Mouse (Mus musculus): ENCODE data around the gene Hist1h4m. TPM values are rescaled to one million over a fixed set of nuclear protein-coding genes. Genes with fewer than 3 reads are reported as not detected.
"Not testable (repeated sequence)": the region's sequence is repeated elsewhere in the genome, so short reads cannot be mapped to it uniquely, and the experiment has no call there.

Gene Hist1h4m
- total RNA-seq, 2 experiments from 2014 or later = 222 to 263 TPM

DNA sequence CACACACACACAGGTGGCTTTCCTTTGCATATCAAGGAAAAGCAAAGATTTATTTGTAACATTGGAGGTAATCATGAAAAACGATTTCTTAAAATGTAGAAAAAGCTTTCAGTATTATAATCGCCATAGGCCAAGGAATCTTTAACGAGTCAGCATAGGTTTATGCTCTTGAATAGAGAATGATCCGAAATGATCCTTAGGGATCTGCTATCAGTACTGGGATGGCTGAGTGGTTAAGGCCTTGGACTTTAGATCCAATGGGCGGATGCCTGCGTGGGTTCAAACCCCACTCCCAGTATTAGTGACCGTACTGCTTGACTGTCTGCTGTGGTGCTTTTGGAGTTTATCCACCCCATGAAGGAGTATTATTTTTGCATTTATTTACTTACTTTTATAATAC is 16.0 kb upstream of the Hist1h4m start:
- no peak for DNase-seq (ENCODE audit: low spot score in 2 of 2)
- intact Hi-C loops (cut with DNase I) = no loop called here

DNA sequence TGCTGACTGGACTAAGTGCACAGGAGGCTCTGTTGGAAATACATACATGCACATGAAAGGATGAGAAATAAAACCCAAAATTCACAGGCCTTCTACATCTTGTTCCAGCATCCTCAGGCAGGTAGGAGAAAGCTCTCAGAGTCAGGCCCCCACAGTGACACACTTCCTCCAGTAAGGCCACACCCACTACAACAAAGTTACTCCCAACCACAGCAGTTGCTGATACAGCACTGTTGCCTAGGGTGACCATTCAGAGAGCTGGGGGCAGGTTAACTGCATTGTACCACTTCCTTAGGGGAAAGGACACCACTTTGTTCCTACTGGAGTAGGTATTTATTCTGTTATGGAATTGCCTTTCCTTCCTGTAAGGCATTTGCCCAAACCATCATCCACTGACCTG is 14.4 kb upstream of the Hist1h4m start:
- intact Hi-C loops (cut with DNase I); DNase-seq (ENCODE audit: low spot score in 2 of 2): not testable (repeated sequence)

DNA sequence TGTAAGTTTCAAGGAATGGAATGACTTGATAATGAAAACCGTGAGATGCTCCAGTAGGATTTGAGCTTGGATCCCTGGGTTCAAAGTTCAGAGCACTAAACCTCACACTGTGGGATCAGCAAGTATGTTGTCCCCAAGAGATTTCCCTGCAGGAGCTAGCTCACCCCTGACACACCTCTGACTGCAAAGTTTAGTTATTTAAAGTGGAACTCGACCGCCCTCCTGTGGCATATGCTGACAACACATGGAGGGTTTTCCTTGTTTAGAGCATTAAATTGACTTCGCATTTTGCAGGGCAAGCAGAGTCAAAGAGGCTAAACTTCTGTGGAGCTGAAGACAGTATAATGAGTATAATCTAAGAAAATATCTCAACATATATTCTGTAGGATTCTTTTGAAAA is 8.5 kb upstream of the Hist1h4m start:
- DNase-seq (ENCODE audit: low spot score in 2 of 2); intact Hi-C loops (cut with DNase I): not testable (repeated sequence)

DNA sequence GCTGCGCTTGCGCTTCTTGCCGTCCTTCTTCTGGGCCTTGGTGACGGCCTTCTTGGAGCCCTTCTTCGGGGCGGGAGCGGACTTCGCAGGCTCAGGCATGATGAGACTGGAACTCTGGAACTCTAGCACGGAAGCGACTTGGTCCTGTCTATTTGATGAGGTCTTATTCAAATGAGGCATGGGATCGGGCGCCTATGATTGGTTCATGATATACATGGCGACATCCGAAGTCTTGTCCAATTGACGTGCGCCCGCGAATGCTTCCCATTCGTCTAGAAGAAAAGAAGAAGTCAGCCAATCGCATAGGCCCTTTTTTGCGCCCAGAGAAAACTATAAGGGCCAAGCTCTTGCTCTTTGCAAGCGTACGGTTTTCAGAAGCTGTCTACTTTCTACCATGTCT is 1.5 kb upstream of the Hist1h4m start, which contains the start of the genes Hist1h2bq and Hist1h2ao:
Gene Hist1h2bq (minus strand): TSS at position 125 of the 400 bp plus-strand sequence.
Gene Hist1h2ao (plus strand): TSS at position 393 of the 400 bp plus-strand sequence.
- DNase-seq (ENCODE audit: low spot score in 2 of 2); intact Hi-C loops (cut with DNase I): not testable (repeated sequence)

DNA sequence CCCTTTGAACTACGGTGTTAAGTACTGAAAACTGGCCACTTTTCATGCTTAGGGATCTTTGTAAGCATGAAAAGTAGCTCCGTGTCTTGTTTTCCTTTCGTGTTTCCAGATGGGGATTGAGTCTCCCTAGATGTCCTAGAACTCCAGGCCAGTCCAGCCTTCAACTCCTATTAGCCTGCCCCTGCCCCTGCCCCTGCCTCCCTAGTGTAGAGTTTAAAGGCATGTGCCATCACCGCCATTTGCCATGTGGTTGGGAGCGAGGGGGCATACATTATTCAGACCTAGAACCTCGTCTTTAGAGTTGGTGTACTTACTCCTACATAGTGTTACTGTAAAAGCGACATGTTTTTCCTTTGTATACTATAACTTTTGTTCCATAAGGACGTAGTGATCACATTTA is 472 bp upstream of the Hist1h4m start:
- intact Hi-C loops (cut with DNase I) = not testable (repeated sequence)

DNA sequence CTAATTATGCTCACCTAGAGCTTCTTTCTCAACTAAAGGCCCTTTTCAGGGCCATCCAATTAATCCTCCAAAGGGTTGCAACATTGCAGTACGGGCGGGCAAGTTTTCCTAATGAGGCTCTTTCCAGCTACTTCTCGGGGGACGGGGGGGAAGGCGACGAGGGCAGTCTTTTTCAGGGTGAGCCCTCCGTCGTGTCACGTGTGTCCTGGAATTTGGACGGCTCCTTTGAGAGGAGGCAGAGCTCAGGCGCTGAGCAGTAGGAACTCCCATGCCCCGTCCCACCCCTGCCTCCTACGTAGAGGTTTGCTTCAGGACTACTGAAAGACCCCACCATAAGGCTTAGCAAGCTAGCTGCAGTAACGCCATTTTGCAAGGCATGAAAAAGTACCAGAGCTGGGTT is 546 bp downstream of the Hist1h4m start:
- DNase-seq (ENCODE audit: low spot score in 2 of 2); intact Hi-C loops (cut with DNase I): not testable (repeated sequence)

More for the DNA sequence above, 472 bp upstream of the Hist1h4m start:
- DNase-seq (ENCODE audit: low spot score in 2 of 2) = not testable (repeated sequence)

DNA sequence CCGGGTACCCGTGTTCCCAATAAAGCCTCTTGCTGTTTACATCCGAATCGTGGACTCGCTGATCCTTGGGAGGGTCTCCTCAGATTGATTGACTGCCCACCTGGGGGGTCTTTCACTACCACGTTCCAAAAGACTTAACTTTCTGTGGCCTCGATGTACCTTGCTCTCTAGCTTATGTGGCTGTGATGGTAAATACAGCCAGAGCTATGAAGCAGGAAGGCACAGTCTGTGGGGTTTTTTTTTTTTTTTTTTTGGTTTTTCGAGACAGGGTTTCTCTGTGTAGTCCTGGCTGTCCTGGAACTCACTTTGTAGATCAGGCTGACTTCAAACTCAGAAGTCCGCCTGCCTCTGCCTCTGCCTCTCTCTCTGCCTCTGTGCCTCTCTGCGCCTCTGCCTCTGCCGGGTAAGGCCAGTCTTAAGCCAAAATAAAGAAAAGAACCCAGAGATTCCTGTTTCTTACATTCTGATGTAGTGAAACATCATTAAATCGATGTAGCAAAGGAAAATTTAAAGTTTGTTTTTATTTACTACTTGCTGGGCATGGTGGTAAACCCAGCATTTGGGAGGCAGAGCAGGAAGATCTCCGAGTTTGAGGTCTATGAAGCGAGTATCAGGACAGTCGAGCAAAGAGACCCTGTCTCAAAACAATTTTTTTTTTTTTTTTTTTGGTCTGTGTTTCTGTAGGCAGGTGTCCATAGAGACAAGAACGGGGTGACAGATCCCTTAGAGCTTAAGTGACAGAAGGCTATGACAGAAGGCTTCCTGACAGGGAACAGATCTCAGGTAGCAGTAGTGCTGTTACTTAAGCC is 8.7 kb downstream of the Hist1h4m start:
- intact Hi-C loops (cut with DNase I) = loop anchor here (10.0 kb wide), 3 partner anchors 215 to 1865 kb away; partner anchors contain the start of genes Hist1h2ac, Hist1h2ah, Hist1h2bc and Hist1h2bk
- DNase-seq (ENCODE audit: low spot score in 2 of 2) = not testable (repeated sequence)

DNA sequence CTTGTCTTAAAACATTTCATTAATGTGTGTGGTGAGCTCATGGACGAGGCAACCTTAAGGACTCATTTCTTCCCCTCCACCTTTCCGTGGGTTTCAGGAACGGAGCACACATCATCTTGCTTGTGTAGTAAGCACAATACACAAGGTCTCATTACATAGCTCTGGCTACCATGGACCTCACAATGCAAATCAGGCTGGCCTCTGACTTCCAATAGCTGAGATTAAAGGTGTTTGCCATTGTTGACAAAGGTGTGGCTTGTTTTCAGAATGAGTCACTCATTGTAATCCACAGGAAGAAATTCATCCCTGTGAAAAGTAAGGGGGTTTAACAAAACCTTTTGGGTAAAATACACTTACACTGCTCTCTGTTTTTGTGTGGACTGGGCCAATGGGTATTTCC is 17.0 kb downstream of the Hist1h4m start:
- DNase-seq (ENCODE audit: low spot score in 2 of 2) = no peak

DNA sequence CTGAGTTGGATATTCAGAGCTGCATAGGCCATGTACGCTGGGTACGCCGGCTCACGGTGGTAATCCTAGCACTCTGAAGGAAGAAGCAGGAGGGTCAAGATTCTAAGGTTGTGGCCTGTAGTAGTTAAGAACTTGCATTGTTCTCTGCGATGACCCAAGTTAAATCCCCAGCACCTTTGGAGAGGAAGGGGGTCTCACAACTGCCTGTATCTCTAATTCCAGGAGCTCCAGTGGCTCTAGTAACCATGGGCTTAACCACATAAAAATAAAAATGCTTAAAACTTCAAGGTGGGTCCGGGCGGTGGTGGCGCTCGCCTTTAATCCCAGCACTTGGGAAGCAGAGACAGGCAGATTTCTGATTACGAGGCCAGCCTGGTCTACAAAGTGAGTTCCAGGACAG is 18.8 kb downstream of the Hist1h4m start:
- intact Hi-C loops (cut with DNase I) = no loop called here
- no peak for DNase-seq (ENCODE audit: low spot score in 2 of 2)

More for the DNA sequence above, 17.0 kb downstream of the Hist1h4m start:
- intact Hi-C loops (cut with DNase I) = loop anchor here (10.0 kb wide), 3 partner anchors 206 to 1856 kb away; partner anchors contain the start of genes Hist1h2ac, Hist1h2ah, Hist1h2bc and Hist1h2bk

DNA sequence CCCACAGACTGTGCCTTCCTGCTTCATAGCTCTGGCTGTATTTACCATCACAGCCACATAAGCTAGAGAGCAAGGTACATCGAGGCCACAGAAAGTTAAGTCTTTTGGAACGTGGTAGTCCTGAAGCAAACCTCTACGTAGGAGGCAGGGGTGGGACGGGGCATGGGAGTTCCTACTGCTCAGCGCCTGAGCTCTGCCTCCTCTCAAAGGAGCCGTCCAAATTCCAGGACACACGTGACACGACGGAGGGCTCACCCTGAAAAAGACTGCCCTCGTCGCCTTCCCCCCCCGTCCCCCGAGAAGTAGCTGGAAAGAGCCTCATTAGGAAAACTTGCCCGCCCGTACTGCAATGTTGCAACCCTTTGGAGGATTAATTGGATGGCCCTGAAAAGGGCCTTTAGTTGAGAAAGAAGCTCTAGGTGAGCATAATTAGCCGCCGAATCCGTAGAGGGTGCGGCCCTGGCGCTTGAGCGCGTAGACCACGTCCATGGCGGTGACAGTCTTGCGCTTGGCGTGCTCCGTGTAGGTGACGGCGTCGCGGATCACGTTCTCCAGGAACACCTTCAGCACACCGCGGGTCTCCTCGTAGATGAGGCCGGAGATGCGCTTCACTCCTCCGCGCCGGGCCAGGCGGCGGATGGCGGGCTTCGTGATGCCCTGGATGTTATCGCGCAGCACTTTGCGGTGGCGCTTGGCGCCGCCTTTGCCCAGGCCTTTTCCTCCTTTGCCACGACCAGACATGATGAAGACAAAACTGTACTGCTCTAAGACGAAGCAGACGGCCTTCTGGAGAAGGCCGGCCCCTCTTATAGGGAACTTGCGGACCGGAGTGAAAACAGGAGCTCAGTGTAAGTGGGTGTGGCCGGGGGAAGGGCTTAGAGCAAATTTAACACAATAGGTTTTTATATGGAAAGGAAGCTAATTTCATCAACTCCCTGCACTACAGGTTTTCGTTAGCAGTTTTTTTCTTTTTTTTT is 20.2 kb downstream of the Hist1h4m start, which contains the start of gene Hist1h4n:
Gene Hist1h4n (minus strand): TSS at position 779 of the 977 bp plus-strand sequence.
- intact Hi-C loops (cut with DNase I) = not testable (repeated sequence)
- peak; percentile 41 to 59 for DNase-seq (ENCODE audit: low spot score in 2 of 2)

DNA sequence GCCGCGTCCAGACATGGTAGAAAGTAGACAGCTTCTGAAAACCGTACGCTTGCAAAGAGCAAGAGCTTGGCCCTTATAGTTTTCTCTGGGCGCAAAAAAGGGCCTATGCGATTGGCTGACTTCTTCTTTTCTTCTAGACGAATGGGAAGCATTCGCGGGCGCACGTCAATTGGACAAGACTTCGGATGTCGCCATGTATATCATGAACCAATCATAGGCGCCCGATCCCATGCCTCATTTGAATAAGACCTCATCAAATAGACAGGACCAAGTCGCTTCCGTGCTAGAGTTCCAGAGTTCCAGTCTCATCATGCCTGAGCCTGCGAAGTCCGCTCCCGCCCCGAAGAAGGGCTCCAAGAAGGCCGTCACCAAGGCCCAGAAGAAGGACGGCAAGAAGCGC is 21.9 kb downstream of the Hist1h4m start, which contains the start of the genes Hist1h2ap and Hist1h2br:
Gene Hist1h2ap (minus strand): TSS at position 47 of the 400 bp plus-strand sequence.
Gene Hist1h2br (plus strand): TSS at position 283 of the 400 bp plus-strand sequence.
- intact Hi-C loops (cut with DNase I); DNase-seq (ENCODE audit: low spot score in 2 of 2): not testable (repeated sequence)

DNA sequence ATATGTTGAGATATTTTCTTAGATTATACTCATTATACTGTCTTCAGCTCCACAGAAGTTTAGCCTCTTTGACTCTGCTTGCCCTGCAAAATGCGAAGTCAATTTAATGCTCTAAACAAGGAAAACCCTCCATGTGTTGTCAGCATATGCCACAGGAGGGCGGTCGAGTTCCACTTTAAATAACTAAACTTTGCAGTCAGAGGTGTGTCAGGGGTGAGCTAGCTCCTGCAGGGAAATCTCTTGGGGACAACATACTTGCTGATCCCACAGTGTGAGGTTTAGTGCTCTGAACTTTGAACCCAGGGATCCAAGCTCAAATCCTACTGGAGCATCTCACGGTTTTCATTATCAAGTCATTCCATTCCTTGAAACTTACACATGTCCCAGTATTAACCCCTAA is 29.0 kb downstream of the Hist1h4m start:
- intact Hi-C loops (cut with DNase I); DNase-seq (ENCODE audit: low spot score in 2 of 2): not testable (repeated sequence)

DNA sequence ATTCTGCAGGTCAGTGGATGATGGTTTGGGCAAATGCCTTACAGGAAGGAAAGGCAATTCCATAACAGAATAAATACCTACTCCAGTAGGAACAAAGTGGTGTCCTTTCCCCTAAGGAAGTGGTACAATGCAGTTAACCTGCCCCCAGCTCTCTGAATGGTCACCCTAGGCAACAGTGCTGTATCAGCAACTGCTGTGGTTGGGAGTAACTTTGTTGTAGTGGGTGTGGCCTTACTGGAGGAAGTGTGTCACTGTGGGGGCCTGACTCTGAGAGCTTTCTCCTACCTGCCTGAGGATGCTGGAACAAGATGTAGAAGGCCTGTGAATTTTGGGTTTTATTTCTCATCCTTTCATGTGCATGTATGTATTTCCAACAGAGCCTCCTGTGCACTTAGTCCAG is 34.8 kb downstream of the Hist1h4m start:
- intact Hi-C loops (cut with DNase I); DNase-seq (ENCODE audit: low spot score in 2 of 2): not testable (repeated sequence)

DNA sequence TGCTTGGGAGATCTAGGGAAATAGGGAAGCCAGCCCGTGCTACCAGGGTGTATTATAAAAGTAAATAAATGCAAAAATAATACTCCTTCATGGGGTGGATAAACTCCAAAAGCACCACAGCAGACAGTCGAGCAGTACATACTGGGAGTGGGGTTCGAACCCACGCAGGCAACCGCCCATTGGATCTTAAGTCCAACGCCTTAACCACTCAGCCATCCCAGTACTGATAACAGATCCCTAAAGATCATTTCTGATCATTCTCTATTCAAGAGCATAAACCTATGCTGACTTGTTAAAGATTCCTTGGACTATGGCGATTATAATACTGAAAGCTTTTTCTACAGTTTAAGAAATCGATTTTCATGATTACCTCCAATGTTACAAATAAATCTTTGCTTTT is 36.3 kb downstream of the Hist1h4m start:
- intact Hi-C loops (cut with DNase I) = no loop called here
- peak in 1 of 2 experiments; percentile 5 for DNase-seq (ENCODE audit: low spot score in 2 of 2)

DNA sequence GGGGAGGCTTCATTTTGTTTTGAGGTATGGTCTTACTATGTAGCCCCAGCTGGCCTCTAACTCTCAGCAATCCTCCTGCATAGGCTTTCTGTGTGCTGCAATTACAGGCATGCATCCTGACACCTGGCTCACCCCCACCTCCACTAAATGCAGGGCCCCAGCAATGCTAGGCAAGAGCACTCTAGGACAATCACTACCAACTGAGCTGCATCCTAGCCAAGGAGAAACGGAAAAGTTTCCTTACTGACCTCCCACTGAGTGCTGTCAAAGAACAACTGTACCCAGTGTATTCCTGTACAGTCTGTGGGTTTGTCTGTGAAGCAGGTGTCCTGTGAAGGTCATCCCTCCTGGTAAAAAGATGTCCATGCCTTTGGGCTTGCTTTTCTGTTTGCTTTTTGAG is 39.1 kb downstream of the Hist1h4m start:
- intact Hi-C loops (cut with DNase I) = loop anchor here (10.0 kb wide), 3 partner anchors 124 to 1564 kb away; no protein-coding TSS in a partner anchor

DNA sequence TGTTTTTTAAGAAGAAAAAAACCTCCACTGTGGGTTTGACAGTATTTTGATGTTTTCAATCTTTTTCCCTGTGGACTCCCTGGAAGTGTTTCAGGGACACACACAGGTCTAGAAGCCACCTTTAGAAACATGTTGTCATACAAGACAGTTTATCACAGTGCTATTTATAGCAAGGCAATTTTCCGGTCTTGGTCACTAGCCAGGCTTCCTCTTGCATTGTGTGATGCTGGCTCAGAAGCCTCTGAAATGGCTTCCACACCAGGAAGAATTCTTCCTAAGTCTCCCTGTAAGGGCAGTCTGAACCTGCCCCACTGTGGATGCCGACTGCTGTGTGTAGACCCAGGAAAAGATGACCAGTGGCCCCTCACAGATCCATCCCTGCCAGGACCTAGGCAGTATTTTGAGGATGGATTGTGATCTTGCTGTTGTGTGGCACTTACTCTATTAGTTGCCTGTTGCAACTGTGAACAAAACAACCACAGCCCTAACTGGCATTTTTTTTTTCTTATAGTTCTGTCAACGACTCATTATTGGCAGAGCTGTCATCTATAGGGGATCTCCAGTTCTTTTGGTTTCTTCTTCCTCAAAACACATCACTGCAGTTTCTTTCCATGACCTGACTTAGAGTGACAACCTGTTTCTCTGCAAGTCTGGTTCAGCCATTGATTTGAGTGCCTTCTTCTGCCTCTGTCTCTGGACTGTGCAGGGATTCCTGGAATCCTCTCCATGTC is 40.8 kb downstream of the Hist1h4m start:
- intact Hi-C loops (cut with DNase I) = loop anchor here (10.0 kb wide), 3 partner anchors 122 to 1562 kb away; no protein-coding TSS in a partner anchor
- no peak for DNase-seq (ENCODE audit: low spot score in 2 of 2)

More for the DNA sequence above, 39.1 kb downstream of the Hist1h4m start:
- not testable (repeated sequence) for DNase-seq (ENCODE audit: low spot score in 2 of 2)

DNA sequence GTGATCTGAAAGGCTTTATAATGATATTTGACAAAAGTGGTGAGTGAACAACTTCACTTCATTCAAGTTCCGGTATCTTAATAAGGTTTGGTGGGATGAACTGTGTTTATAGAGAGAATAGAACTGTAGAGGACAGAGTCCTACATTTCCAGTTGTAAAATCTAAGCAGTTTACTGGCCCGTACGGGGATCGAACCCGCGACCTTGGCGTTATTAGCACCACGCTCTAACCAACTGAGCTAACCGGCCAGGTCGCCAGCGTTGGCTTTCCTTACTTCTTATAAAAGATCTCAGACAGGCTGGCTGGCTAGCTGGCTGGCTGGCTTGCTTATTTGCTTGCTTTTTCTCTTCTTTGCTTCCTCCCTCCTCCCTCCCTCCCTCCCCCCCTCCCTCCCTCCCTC is 43.6 kb downstream of the Hist1h4m start:
- intact Hi-C loops (cut with DNase I) = loop anchor here (10.0 kb wide), 3 partner anchors 120 to 1560 kb away; no protein-coding TSS in a partner anchor

DNA sequence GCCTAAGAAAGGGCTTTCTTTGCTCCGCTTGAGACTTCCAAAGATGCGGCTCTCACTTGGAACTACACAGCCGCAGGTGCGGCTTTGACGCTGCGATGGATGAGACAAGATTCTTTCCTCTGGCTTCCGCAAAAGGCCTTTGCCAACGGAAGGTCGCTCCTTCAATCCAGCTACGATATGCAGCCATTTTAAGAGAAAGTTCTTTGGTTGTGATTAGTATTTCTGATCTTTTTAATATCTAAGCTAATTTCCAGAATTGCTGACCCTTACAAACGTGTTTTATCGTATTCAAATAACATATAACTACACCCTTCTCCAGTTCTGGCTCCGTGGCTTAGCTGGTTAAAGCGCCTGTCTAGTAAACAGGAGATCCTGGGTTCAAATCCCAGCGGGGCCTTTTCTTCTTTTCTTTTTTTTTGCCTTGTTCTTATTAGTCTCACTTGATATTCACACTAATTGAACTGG is 44.2 kb downstream of the Hist1h4m start:
- DNase-seq (ENCODE audit: low spot score in 2 of 2) = peak; percentile 75 to 84
- intact Hi-C loops (cut with DNase I) = loop anchor here (10.0 kb wide), 3 partner anchors 119 to 1559 kb away; no protein-coding TSS in a partner anchor

More for the DNA sequence above, 43.6 kb downstream of the Hist1h4m start:
- DNase-seq (ENCODE audit: low spot score in 2 of 2) = peak; percentile 88 to 92
